Mouse (Mus musculus) adrenal gland, adult 18-20 months (tissue): Measurements from ENCODE around the gene Zcchc12. TPM values are rescaled to one million over a fixed set of nuclear protein-coding genes. Genes with fewer than 3 reads are reported as not detected.

Experiments used
- DNase-seq, 2 experiments: peaks; one replicate each; pipeline ENCODE4 v3.0.0; 2021 to 2022; ENCODE audit warnings: low spot score in 2 of 2
- long read RNA-seq, 2 experiments: library from polyadenylated mRNA; stranded (forward); transcript quantifications; one replicate each; pipeline ENCODE4 v2.0.0; 2021
- total RNA-seq, 2 experiments: library from RNA; stranded (reverse); gene quantifications; 1 replicate in 1 of 2; 2 replicates in 1 of 2; pipeline ENCODE4 v1.2.3; 2021

The Zcchc12 gene
- total RNA-seq = 1 to 10 TPM; 3.5 to 5.1 TPM
- long read RNA-seq, experiment 1, partial matches to known transcripts = 0 of 4 reads
- long read RNA-seq, experiment 1, other reads (novel, unspliced or antisense) = 2 of 4 reads
- long read RNA-seq, experiment 2, partial matches to known transcripts = 1 of 13 reads
- long read RNA-seq, experiment 2, other reads (novel, unspliced or antisense) = 8 of 13 reads

- peak in 1 of 2 experiments; percentile 18 for DNase-seq
Measured at GRCm38 (mm10) chrX:36195736-36196525, at the start of gene Zcchc12. TSS of gene Zcchc12 (plus strand) at chrX:36195904.

- no peak for DNase-seq
Measured at GRCm38 (mm10) chrX:36146746-36147145, 49.0 kb upstream of the Zcchc12 start.

DNA sequence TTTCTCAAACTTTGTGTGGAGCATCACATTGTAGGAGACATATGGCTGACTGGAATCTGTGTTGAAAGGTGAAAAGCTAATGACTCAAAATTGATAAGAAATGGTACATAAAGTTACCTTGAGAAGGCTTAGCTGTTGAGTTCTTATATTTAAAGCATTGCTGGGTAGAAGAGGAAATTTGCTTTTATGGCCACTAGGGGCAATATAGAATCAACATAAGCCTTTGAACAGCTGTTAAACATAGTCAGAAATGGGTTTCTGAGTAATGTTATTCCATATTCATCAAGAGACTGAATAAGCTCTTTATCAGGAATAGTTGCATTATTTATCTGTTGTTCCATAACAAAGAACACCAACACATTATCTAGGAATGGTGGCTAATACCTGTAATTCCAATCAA lies 45.6 kb upstream of the Zcchc12 start:
- no peak for DNase-seq

DNA sequence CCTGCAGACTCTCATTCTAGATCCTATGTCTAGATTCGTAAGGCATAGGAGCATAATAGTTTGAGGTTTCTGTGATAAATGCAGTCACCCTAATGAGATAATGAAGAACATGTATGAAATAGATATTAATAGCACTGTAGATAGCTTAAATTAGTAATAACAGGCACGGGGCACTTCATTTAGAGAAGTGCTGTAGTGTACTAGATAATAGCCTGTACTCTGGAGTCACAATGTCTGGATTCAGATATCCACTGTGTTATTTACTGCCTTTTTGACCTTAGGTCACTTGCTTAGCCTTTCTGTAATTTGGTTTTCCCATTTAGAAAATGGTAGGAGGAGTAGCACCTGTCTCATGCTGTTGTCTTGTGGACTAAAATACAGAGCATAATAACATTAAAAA lies 39.0 kb upstream of the Zcchc12 start:
- no peak for DNase-seq

GRCm38 (mm10) chrX:36161567-36161966 lies 34.1 kb upstream of the Zcchc12 start:
- DNase-seq = no peak

DNA sequence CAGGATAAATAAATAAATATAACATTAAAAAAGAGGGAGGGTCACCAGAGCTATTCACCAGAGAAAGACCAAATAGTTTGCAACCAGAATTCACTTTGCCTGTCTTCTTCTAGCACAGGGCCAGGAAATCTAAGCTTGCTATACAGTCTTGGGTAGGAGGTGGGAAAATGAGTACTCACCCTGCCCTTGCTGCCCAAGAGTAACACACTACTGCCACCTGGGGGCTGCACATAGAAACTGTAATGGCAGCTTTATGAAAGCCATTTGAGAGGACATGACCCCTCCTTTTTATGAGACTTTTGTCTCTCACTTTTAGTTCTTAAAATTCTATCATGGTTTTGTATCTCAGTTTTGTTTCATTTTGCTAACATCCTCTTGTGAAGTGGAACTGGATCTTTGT lies 12.1 kb upstream of the Zcchc12 start:
- peak; percentile 25 to 39 for DNase-seq

DNA sequence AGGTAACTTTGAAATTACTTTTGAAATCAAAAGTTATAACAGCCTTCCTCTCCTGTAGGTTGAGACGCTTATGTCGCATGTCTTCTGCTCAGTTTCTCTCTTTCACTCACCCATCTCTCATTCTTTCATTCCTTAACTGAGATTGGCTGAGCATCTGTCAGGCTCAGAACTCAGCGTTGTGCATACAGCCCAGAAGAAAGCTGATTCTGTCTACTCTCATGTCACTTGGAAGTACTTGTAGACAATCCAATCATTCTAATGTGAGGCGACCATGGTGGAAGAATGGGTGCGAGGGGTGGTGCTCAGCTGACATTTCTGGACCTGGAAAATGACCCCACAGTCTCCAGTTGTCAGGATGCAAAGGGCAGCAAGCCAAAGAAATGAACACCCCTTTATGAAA lies 9.7 kb upstream of the Zcchc12 start:
- no peak for DNase-seq

- DNase-seq = no peak
Measured at GRCm38 (mm10) chrX:36186443-36186842, 9.3 kb upstream of the Zcchc12 start.

DNA sequence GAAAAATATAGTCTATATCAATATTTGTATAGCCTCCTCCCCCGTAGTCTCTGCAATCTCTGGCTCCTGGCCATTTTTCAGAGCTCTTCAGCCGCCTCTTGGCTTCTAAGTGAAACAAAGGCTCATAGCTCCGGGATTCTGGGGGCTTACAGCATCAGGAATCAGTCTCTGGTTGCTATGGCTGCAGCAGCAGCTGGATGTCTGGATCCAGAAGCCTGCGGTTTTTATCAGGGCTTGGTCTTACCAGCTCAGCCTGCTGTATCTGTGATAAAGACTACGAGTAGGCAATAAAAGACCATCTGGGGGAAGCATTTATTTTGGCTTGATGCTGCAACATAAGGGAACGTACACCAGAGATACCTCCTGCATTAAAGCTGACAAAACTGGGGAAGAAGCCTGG lies 1.8 kb upstream of the Zcchc12 start:
- DNase-seq = no peak

DNA sequence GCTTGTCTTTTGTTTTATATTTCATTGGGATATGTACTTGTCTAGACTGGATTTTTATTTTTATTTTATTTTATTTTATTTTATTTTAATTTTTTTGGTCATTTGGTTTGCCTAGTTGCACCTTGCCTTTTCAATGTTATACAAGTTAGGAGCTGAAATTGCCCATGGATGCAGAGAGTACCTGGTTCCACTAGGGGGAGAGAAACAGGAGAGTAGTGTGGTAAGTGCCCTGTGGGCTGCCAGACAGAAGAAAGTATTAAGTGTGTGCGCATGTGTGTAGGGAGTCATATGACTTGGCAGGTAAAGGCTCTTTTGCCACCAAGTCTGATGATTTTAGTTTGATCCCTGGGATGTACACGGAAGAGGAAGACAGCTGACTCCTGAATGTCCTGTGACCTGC lies 13.8 kb downstream of the Zcchc12 start:
- DNase-seq = no peak

DNA sequence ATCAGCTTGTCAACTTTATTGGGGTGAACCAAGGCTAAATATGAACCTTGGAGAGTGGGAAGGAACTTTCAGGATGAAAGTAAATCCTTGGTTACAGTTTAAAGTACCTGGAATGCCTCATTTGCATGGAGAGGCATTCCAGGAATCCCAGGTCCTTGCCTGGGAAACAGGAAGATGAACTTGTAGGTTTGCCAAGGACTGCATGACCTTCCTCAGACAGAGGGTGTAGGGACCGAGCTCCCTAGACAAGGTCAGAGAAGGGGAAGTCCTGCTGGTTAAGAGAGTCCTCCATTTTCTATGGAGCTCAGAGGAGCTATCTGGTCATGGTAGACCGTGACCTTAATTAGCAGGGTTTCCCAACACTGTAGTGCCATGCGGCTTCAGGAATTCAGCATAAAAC lies 15.5 kb downstream of the Zcchc12 start:
- DNase-seq = no peak

- no peak for DNase-seq
Measured at GRCm38 (mm10) chrX:36221366-36221765, 25.7 kb downstream of the Zcchc12 start.

DNA sequence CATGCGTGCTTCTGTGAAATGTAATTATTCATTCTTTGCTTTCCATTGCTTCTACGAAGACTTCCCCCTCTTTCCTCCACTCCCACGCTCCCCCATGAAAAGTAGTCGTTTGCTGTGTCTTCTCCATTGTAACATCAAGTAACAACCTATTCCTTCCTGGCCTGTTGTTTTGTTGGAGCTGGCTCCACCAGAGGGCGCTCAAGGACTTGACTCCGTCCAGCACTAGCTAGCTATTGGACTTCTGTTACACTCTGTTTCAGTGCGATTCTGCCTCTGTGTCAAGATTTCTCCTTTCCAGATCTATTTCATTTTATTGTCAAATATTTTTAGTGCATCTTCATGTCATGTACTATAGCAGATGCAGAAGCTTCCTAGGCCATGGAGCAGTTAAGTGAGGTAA lies 30.1 kb downstream of the Zcchc12 start:
- peak; percentile 73 to 77 for DNase-seq

DNA sequence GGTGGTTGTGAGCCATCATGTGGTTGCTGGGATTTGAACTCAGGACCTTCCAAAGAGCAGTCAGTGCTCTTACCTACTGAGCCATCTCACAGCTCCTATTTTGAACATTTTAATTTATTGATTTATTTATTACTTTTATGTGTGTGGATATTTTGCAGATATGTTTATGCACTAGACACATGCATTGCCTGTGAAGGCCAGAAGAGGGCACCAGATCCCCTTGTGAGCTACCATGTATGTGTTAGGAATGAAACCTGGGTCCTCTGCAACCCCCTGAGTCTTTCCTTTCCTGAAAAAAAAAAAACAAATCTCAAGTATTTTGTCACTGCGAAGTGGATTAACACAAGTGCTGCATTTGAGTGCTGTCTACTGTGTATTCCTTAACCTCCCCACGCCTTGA lies 30.9 kb downstream of the Zcchc12 start:
- DNase-seq = peak; percentile 37

- DNase-seq = no peak
Measured at GRCm38 (mm10) chrX:36228861-36229260, 33.2 kb downstream of the Zcchc12 start.

DNA sequence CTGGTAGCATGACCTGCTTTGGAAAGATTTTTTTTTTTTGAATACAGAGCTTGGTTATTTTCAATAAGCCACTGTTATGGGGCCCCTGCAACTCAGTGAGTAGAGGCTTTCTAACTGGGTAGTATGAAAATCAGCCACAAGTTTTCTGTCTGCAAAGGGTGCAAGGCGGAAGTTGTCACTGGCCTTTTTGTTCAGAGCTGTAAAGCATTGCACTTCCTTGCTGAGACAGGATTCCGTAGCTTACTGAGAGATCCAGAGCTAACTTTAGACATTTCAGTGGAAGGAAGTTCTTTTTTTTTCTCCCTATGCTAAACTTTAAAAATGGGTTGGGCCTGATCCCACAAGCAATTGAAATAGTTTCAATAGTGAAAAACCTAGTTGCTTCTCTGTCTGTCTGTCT lies 33.6 kb downstream of the Zcchc12 start:
- DNase-seq = no peak

DNA sequence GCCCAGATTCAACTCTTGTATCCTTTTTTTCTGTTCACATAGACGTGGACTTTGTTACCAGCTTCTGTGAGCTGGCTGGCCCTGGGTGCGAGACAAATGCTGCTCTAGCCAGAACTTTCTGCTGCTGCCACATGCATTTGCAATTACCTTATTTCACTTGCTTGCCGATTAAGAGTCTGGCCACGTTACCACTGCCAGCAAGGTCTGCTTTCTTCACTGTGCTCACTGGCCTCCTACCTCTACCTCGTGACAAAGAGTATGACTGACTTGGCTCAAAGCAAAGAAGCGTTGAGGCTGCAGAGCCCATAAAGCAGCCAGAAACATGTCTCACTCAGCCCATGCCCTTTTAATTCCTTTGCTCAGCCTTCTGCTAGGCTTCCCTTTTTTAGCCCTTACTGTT lies 39.9 kb downstream of the Zcchc12 start:
- DNase-seq = no peak

Other genes with a start within 250 kb of the Zcchc12 start
- gene Il13ra1, start 83.8 kb upstream of the Zcchc12 start, total RNA-seq = 10 to 100 TPM in 1 of 2 experiments, 1 to 10 TPM in 1; 5.3 to 11.7 TPM
- 1 to 10 TPM; 5.8 to 6.4 TPM for gene Lonrf3, start 132.4 kb downstream of the Zcchc12 start, total RNA-seq
- gene Gm6268, start 205.4 kb downstream of the Zcchc12 start, total RNA-seq = not detected